Mouse (Mus musculus) intestine, embryonic 15.5 days (tissue): Measurements from ENCODE around the gene Rab40c. TPM values are rescaled to one million over a fixed set of nuclear protein-coding genes. Genes with fewer than 3 reads are reported as not detected.

Experiments
- ATAC-seq: fragments of 200-750 bp; cut with Nextera tagmentation; 2 replicates; pipeline ENCODE4 v1.8.0; 2017; ENCODE audit warnings: moderate TSS enrichment, moderate library complexity
- H3K27ac ChIP-seq: fragments of 300-500 bp; sonication (generic); 2 replicates; pipeline ENCODE4 v1.5.1; 2015; ENCODE audit warnings: mild to moderate bottlenecking, inconsistent platforms
- H3K27me3 ChIP-seq: fragments of 300-500 bp; sonication (generic); replicated peaks from 2 replicates; pipeline ENCODE4 v1.6.1; 2015; ENCODE audit warnings: inconsistent platforms
- H3K36me3 ChIP-seq: fragments of 300-500 bp; sonication (generic); 2 replicates; pipeline ENCODE4 v1.6.1; 2015; ENCODE audit warnings: inconsistent platforms
- H3K4me1 ChIP-seq: fragments of 300-500 bp; sonication (generic); replicated peaks from 2 replicates; pipeline ENCODE4 v1.6.1; 2015; ENCODE audit warnings: inconsistent platforms
- H3K4me2 ChIP-seq: fragments of 300-500 bp; sonication (generic); replicated peaks from 2 replicates; pipeline ENCODE4 v1.6.1; 2015; ENCODE audit warnings: mild to moderate bottlenecking, inconsistent platforms
- H3K4me3 ChIP-seq: fragments of 300-500 bp; sonication (generic); replicated peaks from 2 replicates; pipeline ENCODE4 v1.5.1; 2015; ENCODE audit warnings: inconsistent platforms
- H3K9ac ChIP-seq: fragments of 300-500 bp; sonication (generic); 2 replicates; pipeline ENCODE4 v1.6.1; 2015; ENCODE audit warnings: inconsistent platforms
- H3K9me3 ChIP-seq: fragments of 300-500 bp; sonication (generic); 2 replicates; pipeline ENCODE4 v1.6.1; 2016; ENCODE audit warnings: inconsistent platforms
- WGBS: fragments of 180-500 bp; shearing (Covaris S2); methylation state at CpG from one replicate; pipeline ENCODE4 v1.1.7; 2015; 5-methylcytosine and 5-hydroxymethylcytosine counted together
- polyA plus RNA-seq: library from polyadenylated mRNA; unstranded; fragments of >200 nt; fragmentation: Nextera tagmentation; extraction: Ambion mirVana; gene quantifications from 2 replicates; pipeline ENCODE4 v1.2.1, GENCODE M21; 2015

Gene Rab40c
- polyA plus RNA-seq, 1 experiment from 2014 or later: 21.4 TPM

DNA sequence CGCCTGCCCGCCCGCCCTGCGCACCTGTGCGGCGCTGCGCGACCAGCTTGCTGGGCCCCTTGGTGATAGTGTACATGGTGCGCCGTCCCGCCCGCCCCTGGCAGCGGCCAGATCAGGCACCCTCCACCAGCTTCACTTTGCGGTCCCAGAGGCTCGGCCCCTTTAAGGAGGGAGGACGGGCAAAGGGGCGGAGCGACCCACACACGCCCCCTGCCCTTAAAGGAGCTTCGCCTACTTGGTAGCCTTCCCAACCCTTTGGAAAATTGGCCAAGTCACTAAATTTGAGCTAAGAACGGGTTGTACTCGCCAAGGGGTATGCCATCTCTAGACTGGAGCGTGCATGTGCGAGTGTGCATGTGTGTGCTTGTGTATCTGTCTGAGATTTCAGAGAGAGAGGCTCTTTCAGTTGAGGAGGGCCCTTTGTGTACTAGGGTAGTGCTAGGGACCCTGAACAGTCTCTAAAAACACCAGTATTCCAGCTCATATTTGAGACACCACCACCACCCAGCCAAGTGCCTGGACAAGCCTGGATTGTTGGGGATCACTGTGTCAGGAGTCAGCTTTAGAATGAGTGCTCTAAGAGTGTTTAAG lies 50.8 kb downstream of the Rab40c start, which contains the start of gene Mcrip2:
TSS of gene Mcrip2 (minus strand) at position 164 of the 591 bp plus-strand sequence.
- peak within 1 kb of the TSS; percentile 74 for H3K27ac ChIP-seq
- peak; percentile 92 for ATAC-seq
- under 1% methylated on average over 24 of the region's 24 CpGs for WGBS
- H3K4me2 ChIP-seq: peak within 1 kb of the TSS; percentile 87
- no peaks in the 10 kb centered on the region for H3K36me3 ChIP-seq
- 0 out of 2 replicates have a peak, but pooled peaks cover 10% of the 10 kb centered on the region for H3K4me1 ChIP-seq
- no peaks in the 10 kb centered on the region for H3K27me3 ChIP-seq
- no peaks in the 10 kb centered on the region for H3K9me3 ChIP-seq
- peak within 1 kb of the TSS; percentile 66 for H3K4me3 ChIP-seq
- H3K9ac ChIP-seq: peak within 1 kb of the TSS; percentile 67

DNA sequence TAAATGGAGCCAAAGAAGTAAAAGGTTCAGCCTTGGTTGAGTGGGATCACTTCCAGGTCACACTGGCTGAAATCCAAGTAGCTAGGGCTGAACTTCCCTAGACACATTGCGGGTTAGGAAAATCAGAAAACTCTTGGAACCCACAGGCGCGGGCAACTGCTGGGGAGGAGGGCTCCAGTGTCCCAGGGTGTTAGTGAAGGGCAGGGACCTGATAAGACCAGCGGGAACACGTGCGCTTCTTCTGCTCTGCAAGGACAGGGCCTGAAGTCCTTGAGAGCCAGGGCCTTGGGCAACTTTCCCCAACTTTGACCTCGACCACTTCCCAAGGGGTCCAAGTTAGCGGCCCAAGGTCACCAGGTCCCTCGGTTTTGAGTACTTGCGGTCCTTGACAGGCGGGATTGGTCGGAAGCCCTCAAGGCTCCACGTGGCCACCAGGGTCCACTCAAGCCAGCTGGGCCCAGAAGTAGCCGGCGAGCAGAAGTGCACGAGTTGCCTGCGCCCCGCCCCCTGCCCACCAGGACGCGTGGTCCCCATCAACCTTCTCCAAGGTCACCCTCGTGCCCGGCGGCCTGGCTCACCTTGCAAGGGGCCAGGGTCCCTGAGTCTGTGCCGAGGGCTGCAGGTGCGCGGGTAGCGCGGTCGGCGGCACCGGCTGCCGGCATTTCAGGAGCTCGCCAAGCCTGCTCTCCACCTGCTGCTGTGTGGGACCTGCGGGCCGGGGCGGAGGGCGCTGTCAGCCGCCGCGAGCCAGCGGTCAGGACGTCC lies 51.5 kb downstream of the Rab40c start:
- Histone ChIP-seq H3K9ac (peak overlapping the region; percentile 67), H3K9me3 (no peaks in the 10 kb centered on the region), H3K36me3 (no peaks in the 10 kb centered on the region), H3K27me3 (no peaks in the 10 kb centered on the region), H3K4me2 (peak overlapping the region; percentile 87), H3K4me1 (0 out of 2 replicates have a peak, but pooled peaks cover 10% of the 10 kb centered on the region), H3K4me3 (peak overlapping the region; percentile 66), H3K27ac (peak overlapping the region; percentile 74)
- ATAC-seq: peak; percentile 52
- under 1% methylated on average over 42 of the region's 42 CpGs for WGBS

DNA sequence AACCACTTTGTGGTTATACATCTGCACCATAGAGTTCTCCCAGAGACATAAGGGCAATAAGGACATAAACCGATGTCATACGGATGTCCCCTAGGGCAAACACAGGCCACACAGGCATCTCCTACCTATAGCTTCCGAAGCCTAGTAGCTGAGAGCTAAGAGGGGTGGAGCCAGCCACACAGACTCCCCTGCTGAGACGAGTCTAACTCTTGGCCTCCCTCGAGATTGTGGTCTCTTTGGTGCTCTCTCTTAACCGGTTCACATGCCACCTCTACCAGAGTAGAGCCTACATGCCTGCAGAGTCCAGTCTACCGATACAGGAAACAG lies 52.1 kb downstream of the Rab40c start:
- H3K9me3 ChIP-seq: no peaks in the 10 kb centered on the region
- H3K4me2 ChIP-seq: peak overlapping the region; percentile 87
- H3K4me1 ChIP-seq: 0 out of 2 replicates have a peak, but pooled peaks cover 10% of the 10 kb centered on the region
- no peaks in the 10 kb centered on the region for H3K27me3 ChIP-seq
- peak overlapping the region; percentile 66 for H3K4me3 ChIP-seq
- H3K27ac ChIP-seq: peak overlapping the region; percentile 74; the same call in 1 of the 2 replicates
- 10% methylated on average over 7 of the region's 7 CpGs for WGBS
- ATAC-seq: peak; percentile 16; the same call in 1 of the 2 replicates
- peak overlapping the region; percentile 67; the same call in 1 of the 2 replicates for H3K9ac ChIP-seq
- H3K36me3 ChIP-seq: no peaks in the 10 kb centered on the region

DNA sequence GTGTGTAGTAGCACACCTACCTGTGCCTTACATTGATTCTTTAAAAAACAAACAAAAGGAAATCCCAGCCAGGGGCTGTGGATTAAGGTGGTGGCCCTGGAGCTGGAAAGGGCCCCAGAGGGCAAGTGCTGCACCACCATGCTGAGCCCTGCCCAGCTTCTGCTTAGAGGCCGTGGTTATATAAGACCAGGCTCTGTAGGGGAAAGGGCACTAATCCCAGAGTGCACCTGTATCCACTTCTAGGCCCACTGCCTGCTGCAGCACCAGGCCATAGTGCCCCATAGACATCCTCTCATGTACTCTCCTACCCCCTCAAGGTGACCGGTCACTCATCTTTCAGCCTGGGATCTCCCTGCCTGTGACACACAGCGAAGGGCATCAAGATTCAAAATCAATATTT lies 53.4 kb downstream of the Rab40c start:
- no peaks in the 10 kb centered on the region for H3K36me3 ChIP-seq
- no peak overlapping the region for H3K9ac ChIP-seq
- no peak for ATAC-seq
- peak overlapping the region; percentile 27 for H3K4me2 ChIP-seq
- H3K27me3 ChIP-seq: no peaks in the 10 kb centered on the region
- H3K4me1 ChIP-seq: peaks cover 17% of the 10 kb centered on the region
- no peaks in the 10 kb centered on the region for H3K9me3 ChIP-seq
- no peak overlapping the region for H3K4me3 ChIP-seq
- 81% methylated on average over 3 of the region's 3 CpGs for WGBS
- H3K27ac ChIP-seq: no peak overlapping the region

DNA sequence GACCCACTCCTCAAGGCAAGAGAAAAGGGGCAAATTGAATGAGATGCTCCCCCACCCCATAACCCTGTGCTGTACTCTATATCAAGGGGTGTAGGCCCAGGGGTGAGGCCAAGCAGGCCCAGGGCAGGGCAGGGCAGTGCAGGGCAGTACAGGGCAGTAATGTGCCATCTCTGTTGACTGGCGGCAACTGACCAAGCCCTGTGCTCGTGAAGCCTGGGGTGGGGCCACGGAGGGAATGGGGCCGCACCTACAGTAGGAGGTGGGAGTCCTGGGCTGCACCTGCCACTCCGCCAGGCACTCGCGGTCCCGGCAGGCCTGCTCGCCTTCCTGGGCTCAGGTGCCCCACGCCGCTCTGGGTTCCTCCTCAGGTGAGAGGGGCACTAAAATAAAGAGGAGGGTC lies 54.2 kb downstream of the Rab40c start:
- ATAC-seq: no peak
- Histone ChIP-seq H3K9ac (no peak overlapping the region), H3K4me3 (no peak overlapping the region), H3K9me3 (no peaks in the 10 kb centered on the region), H3K27ac (no peak overlapping the region), H3K27me3 (no peaks in the 10 kb centered on the region), H3K36me3 (no peaks in the 10 kb centered on the region), H3K4me1 (peaks cover 25% of the 10 kb centered on the region), H3K4me2 (no peak overlapping the region)
- 80% methylated on average over 11 of the region's 11 CpGs for WGBS

DNA sequence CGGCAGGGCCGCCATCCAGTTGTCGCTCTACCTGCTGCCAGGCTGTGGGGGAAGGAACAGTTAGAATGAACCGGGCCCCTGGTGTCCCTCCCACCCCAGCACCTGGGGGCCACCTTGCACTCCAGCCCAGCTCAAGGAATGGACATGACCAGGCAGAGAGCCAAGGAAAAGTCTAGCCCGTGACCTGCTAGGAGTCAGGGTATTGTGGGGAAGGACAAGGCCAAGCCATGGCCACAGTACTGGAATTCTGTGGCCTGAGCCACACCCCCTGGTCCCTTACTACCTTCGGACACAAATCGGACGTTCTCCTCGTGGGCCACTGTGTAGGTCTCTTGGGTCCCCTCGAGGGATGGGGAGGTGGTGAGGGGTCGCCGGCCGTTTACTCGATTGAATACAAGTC lies 55.2 kb downstream of the Rab40c start:
- no peaks in the 10 kb centered on the region for H3K9me3 ChIP-seq
- H3K27ac ChIP-seq: no peak overlapping the region
- ATAC-seq: no peak
- no peak overlapping the region for H3K4me2 ChIP-seq
- no peak overlapping the region for H3K4me3 ChIP-seq
- no peak overlapping the region for H3K9ac ChIP-seq
- WGBS: 89% methylated on average over 14 of the region's 14 CpGs
- no peaks in the 10 kb centered on the region for H3K36me3 ChIP-seq
- H3K27me3 ChIP-seq: no peaks in the 10 kb centered on the region
- peaks cover 29% of the 10 kb centered on the region for H3K4me1 ChIP-seq

DNA sequence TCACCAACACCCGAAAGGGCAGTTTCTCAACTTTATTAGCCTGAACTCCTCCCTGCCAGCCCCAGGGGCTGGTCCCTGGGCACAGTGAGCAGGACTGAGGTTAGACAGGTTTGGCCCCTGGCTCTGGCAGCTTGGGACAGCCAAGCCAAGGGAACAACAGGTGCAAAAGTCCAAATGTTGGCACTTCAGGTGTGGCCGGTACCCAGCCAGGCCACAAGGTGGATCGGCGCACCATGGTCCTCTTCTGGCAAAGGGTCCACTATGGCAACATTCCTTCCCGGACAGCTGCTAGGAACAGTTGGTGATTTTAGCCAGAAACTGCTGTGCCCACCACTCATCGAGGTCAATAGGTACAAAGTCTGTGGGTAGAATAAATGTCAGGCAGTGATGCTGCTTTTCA lies 55.8 kb downstream of the Rab40c start:
- no peak overlapping the region for H3K4me3 ChIP-seq
- no peak overlapping the region for H3K9ac ChIP-seq
- WGBS: 87% methylated on average over 6 of the region's 6 CpGs
- no peak for ATAC-seq
- no peak overlapping the region for H3K4me2 ChIP-seq
- no peak overlapping the region for H3K27ac ChIP-seq
- H3K27me3 ChIP-seq: no peaks in the 10 kb centered on the region
- no peaks in the 10 kb centered on the region for H3K9me3 ChIP-seq
- H3K36me3 ChIP-seq: no peaks in the 10 kb centered on the region
- H3K4me1 ChIP-seq: peaks cover 29% of the 10 kb centered on the region

DNA sequence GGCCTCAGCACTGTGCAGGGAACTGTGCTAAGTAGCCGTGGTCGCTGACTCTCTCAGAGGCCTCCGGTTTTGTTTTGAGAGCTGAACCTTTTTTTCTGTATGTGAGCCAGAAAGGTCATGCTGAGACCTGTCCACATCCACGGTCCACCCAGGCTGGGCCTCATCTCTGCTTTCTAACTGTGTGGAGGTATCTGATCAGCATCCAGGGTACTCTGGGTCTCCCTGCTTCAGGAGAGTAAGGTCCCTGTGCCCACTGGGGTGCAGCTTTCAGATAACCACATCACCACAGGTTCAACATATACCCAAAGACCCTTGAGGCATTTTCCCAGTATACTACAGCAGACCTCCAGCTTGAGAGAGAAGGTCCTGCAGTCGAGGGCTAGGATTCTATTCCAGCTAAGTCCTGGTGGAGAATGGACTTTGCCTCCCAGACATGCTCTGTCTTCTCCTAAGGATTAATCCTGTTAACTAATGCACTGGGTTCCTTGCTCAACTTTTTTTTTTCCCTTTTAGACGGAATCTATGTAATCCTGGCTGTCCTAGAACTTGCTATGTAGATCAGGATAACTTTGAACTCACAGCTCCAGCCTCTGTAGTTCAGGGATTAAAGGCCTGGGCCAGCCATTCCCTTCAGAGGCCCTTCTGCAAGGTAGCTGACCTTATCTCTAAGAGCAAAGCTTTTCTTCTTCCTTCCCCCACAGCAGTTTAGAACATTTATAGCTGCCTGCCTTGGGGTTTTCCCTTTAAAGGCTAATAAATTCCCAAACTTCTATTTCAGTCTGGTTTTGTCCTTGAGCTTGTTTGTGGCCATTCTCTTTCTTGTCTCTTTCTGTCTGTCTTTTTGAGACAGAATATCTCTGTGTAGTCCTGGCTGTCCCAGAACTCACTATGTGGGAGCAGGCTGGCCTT lies 57.6 kb downstream of the Rab40c start:
- Histone ChIP-seq H3K9me3 (no peaks in the 10 kb centered on the region), H3K9ac (peak overlapping the region; percentile 77), H3K4me2 (peak overlapping the region; percentile 95), H3K27ac (peak overlapping the region; percentile 81), H3K27me3 (no peaks in the 10 kb centered on the region), H3K36me3 (no peaks in the 10 kb centered on the region), H3K4me3 (peak overlapping the region; percentile 69), H3K4me1 (peaks cover 22% of the 10 kb centered on the region)
- ATAC-seq: peak; percentile 14; the same call in 1 of the 2 replicates
- WGBS: 9% methylated on average over 6 of the region's 6 CpGs

DNA sequence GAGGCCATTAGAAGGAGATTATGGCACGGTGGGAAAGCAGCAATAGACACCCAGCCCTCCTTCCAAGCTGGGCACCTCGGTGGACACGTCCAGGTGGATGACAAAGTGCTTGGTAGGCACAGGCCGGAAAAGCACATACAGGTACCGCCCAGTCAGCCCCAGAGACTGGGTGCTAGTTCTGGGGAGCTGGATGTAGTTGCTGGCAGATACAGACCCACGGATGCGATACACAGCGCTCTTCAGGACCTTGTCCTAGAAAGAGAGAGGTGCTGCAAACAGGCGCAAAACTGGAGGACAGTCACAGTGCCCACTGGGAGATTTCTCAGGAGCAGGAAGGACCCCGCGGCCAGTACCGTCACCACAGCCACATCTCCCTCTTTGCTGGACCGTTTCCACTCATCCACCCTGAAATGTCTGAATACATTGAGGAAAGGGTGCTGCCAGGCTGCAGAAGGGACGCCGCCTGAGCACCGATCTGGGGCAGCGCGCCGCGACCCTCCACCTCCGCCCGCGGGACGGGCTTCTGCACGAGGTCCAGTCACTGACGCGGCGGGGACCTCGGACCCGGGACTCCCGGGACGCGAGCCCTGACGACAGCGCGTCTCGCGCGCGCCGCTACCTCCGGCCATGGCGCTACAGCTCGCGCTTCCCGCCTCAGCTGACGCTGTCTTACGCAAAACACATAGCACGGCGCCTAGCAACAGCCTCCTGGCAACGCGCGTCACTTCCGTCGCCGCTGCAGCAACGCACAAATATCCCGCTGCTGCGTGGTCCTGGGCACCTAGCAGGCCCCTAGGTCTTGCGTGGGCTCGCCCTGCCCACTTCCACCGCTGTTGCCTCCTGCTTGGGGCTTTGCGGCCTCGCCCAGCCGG lies 58.5 kb downstream of the Rab40c start, which contains the start of gene Wdr90:
TSS of gene Wdr90 (minus strand) at position 670 of the 872 bp plus-strand sequence.
- peak within 1 kb of the TSS; percentile 69 for H3K4me3 ChIP-seq
- H3K9ac ChIP-seq: peak within 1 kb of the TSS; percentile 77
- no peaks in the 10 kb centered on the region for H3K27me3 ChIP-seq
- H3K4me1 ChIP-seq: peaks cover 19% of the 10 kb centered on the region
- peak within 1 kb of the TSS; percentile 81 for H3K27ac ChIP-seq
- WGBS: 2% methylated on average over 65 of the region's 65 CpGs
- ATAC-seq: peak; percentile 94
- no peaks in the 10 kb centered on the region for H3K36me3 ChIP-seq
- no peaks in the 10 kb centered on the region for H3K9me3 ChIP-seq
- peak within 1 kb of the TSS; percentile 95 for H3K4me2 ChIP-seq

DNA sequence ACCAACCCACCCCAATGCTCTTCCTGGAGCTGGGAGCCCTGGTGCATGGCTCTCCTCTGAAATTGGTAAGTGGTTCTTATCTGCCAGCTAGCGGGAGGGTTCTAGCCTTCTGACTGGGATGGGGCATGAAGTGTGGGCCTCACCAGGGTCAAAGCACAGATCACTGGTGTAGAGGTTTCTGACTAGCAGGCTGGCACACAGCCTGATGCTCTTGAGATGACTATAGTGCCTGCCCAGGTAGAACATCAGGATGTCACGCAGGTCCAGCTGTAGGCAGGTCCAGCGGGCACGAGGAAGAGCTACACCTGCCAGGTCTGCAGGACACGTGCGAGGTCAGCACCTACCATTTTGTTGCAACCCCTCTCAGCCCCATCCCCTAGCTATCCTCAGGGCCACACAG lies 59.3 kb downstream of the Rab40c start:
- no peaks in the 10 kb centered on the region for H3K9me3 ChIP-seq
- no peaks in the 10 kb centered on the region for H3K27me3 ChIP-seq
- H3K27ac ChIP-seq: no peak overlapping the region
- H3K36me3 ChIP-seq: no peaks in the 10 kb centered on the region
- peak overlapping the region; percentile 95 for H3K4me2 ChIP-seq
- peaks cover 19% of the 10 kb centered on the region for H3K4me1 ChIP-seq
- H3K9ac ChIP-seq: peak overlapping the region; percentile 77; the same call in 1 of the 2 replicates
- ATAC-seq: no peak
- H3K4me3 ChIP-seq: peak overlapping the region; percentile 69
- 89% methylated on average over 6 of the region's 6 CpGs for WGBS

DNA sequence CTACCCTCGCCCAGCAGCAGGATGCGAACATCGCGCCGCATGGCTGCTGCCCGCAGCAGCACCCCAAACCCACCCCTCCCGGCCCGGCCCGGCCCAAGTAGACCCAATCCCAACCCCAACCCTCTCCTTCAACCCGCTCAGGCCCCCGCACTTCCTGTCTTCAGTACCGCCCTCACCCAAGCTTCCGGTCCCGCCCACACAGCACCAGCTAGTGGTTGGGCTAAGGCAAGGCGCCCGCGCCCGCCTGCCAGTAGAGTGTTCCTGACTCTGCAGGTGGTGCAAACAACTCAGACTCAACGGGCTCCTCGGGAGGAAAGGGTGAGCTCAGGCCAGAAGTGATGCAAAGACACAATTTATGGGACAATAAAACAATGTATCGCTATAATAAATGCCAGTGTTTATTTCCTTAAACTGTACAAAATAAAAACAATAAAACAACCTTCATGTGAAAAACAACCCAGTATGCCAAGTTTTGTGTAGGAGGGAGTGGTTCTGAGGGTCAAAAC lies 75.1 kb downstream of the Rab40c start, which contains the start of gene Rhot2:
TSS of gene Rhot2 (minus strand) at position 456 of the 506 bp plus-strand sequence.
- ATAC-seq: peak; percentile 96
- peaks cover 16% of the 10 kb centered on the region for H3K36me3 ChIP-seq

More for the DNA sequence above, 75.1 kb downstream of the Rab40c start, which contains the start of gene Rhot2:
- Histone ChIP-seq H3K9ac (peak within 1 kb of the TSS; percentile 90), H3K4me2 (peak within 1 kb of the TSS; percentile 81), H3K27ac (peak within 1 kb of the TSS; percentile 80), H3K4me1 (peaks cover 26% of the 10 kb centered on the region), H3K4me3 (peak within 1 kb of the TSS; percentile 82), H3K27me3 (no peaks in the 10 kb centered on the region), H3K9me3 (no peaks in the 10 kb centered on the region)
- WGBS: under 1% methylated on average over 21 of the region's 21 CpGs
